Comparison of ENCODE assay signal across 22 mouse cellular contexts in the genomic region with DNA sequence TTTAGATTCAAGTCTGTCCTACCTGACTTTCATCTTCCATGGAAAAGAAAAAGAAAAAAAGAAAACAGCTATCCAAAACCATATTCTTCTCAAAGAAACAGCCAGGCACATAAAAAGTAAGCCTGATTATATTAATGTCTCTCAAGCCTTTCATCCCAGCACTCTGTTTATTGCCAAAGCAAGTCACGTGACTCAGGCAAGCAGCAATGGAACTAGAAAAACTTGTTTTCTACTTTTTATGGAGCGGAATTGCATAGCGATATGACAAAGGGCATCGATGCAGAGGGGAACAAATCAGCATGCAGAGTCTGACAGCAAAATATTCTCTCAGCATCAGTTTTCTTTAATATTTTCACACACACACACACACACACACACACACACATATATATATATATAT.
A peak's percentile ranks its signal among the peaks of the same experiment; 100 is the strongest.
DNase-seq lines count a peak whose midpoint lies in the region; ATAC-seq and TF ChIP-seq lines count a peak whose summit lies in the region.
"Had no signal": no experiment of that assay in that cellular context is flagged by ENCODE, and none has a peak within 500 bp of the region (broad histone marks: within the 10 kb centered on the region; RNA-seq: fewer than 3 reads in every experiment).

No protein-coding gene starts in this region.

- no peak for TF ChIP-seq POLR2A in limb, embryonic 14.5 days (IDR thresholded peaks at IDR 0.05; ENCODE audit: borderline replicate concordance, extremely low read depth, insufficient read depth, insufficient read length)

- TF ChIP-seq CTCF in intestine, postnatal 0 days (IDR thresholded peaks at IDR 0.05; ENCODE audit: low read depth) = no peak

- no peaks in the 10 kb centered on the region for H3K27me3 ChIP-seq in limb, embryonic 14.5 days (ENCODE audit: control insufficient read depth, insufficient read depth, low read length)
- H3K27me3 ChIP-seq in limb, embryonic 10.5 days (ENCODE audit: low read depth, poor library complexity, severe bottlenecking) = no peaks in the 10 kb centered on the region
- H3K27me3 ChIP-seq in intestine, postnatal 0 days (replicated peaks; ENCODE audit: control insufficient read depth, insufficient read depth, low read length) = no peaks in the 10 kb centered on the region
- H3K27me3 ChIP-seq: CH12.LX; embryonic facial prominence, embryonic 15.5 days; forebrain, embryonic 15.5 days; hindbrain, embryonic 13.5 days; Patski had no signal

- H3K36me3 ChIP-seq in limb, embryonic 14.5 days (ENCODE audit: control insufficient read depth, insufficient read depth, low read length) = no peaks in the 10 kb centered on the region
- no peaks in the 10 kb centered on the region for H3K36me3 ChIP-seq in limb, embryonic 10.5 days
- no peaks in the 10 kb centered on the region for H3K36me3 ChIP-seq in intestine, postnatal 0 days (ENCODE audit: control insufficient read depth, insufficient read depth)
- H3K36me3 ChIP-seq: embryonic facial prominence, embryonic 15.5 days; forebrain, embryonic 15.5 days; heart, embryonic 10.5 days; hindbrain, embryonic 13.5 days had no signal

- H3K4me2 ChIP-seq in limb, embryonic 14.5 days (replicated peaks; ENCODE audit: low read depth, low read length, severe bottlenecking) = no peak overlapping the region
- H3K4me2 ChIP-seq in intestine, postnatal 0 days (replicated peaks; ENCODE audit: low read depth) = no peak overlapping the region
- H3K4me2 ChIP-seq: embryonic facial prominence, embryonic 15.5 days; forebrain, embryonic 15.5 days; hindbrain, embryonic 13.5 days had no signal

- peak; percentile 19 for DNase-seq in limb, embryonic 14.5 days (ENCODE audit: low spot score)
- DNase-seq in limb, embryonic 10.5 days (ENCODE audit: low spot score) = no peak
- peak; percentile 8 for DNase-seq in urinary bladder, postnatal 14 days (ENCODE audit: low spot score)
- DNase-seq in urinary bladder, adult 2 months (ENCODE audit: low spot score) = no peak
- no peak for DNase-seq in thymus, postnatal 10 days (ENCODE audit: low spot score in 2 of 2)
- DNase-seq in layer of hippocampus, postnatal 25 days (ENCODE audit: extremely low spot score in 1 of 2, low spot score in 1 of 2) = no peak
- DNase-seq: adrenal gland, postnatal 14 days; cerebellum, adult 11-12 months; cerebellum, adult 9-10 months; cerebellum, postnatal 25 days; gastrocnemius, postnatal 36 days; heart, adult 11 months; heart, postnatal 10 days had no signal

- no peak overlapping the region for H3K27ac ChIP-seq in limb, embryonic 14.5 days (replicated peaks; ENCODE audit: low read depth, low read length)
- H3K27ac ChIP-seq in limb, embryonic 10.5 days = no peak overlapping the region
- H3K27ac ChIP-seq in intestine, postnatal 0 days (ENCODE audit: low read depth, low read length) = no peak overlapping the region
- H3K27ac ChIP-seq: embryonic facial prominence, embryonic 15.5 days; forebrain, embryonic 15.5 days; heart, embryonic 10.5 days; hindbrain, embryonic 13.5 days had no signal

- 69% methylated on average over 4 of the region's 4 CpGs for WGBS in limb, embryonic 14.5 days
- 90% methylated on average over 4 of the region's 4 CpGs for WGBS in limb, embryonic 10.5 days
- WGBS in intestine, postnatal 0 days = 36% methylated on average over 4 of the region's 4 CpGs

- H3K9me3 ChIP-seq in limb, embryonic 14.5 days (ENCODE audit: control insufficient read depth, low read length) = no peaks in the 10 kb centered on the region
- H3K9me3 ChIP-seq in limb, embryonic 10.5 days (replicated peaks) = no peaks in the 10 kb centered on the region
- no peaks in the 10 kb centered on the region for H3K9me3 ChIP-seq in intestine, postnatal 0 days (ENCODE audit: control insufficient read depth)
- H3K9me3 ChIP-seq: embryonic facial prominence, embryonic 15.5 days; forebrain, embryonic 15.5 days; heart, embryonic 10.5 days; hindbrain, embryonic 13.5 days had no signal

- H3K4me3 ChIP-seq in limb, embryonic 14.5 days (replicated peaks; ENCODE audit: low read length) = no peak overlapping the region
- H3K4me3 ChIP-seq in limb, embryonic 10.5 days = no peak overlapping the region
- no peak overlapping the region for H3K4me3 ChIP-seq in intestine, postnatal 0 days (ENCODE audit: low read depth, low read length)
- H3K4me3 ChIP-seq: embryonic facial prominence, embryonic 15.5 days; erythroblast, embryonic 14.5 days; forebrain, embryonic 15.5 days; heart, embryonic 10.5 days; hindbrain, embryonic 13.5 days had no signal

- no peak for ATAC-seq in limb, embryonic 14.5 days (ENCODE audit: low FRiP score, low read depth)
- ATAC-seq in intestine, postnatal 0 days = peak; percentile 87
- ATAC-seq: activated CD4-positive, CD25-positive, alpha-beta regulatory T cell, adult 4 months; forebrain, embryonic 15.5 days; Patski had no signal

- 0 out of 2 replicates have a peak, but pooled peaks cover 2% of the 10 kb centered on the region for H3K4me1 ChIP-seq in limb, embryonic 14.5 days (ENCODE audit: control insufficient read depth, insufficient read depth, low read length)
- no peaks in the 10 kb centered on the region for H3K4me1 ChIP-seq in limb, embryonic 10.5 days
- no peaks in the 10 kb centered on the region for H3K4me1 ChIP-seq in intestine, postnatal 0 days (replicated peaks; ENCODE audit: control insufficient read depth, insufficient read depth, low read length)
- H3K4me1 ChIP-seq: embryonic facial prominence, embryonic 15.5 days; forebrain, embryonic 15.5 days; heart, embryonic 10.5 days; hindbrain, embryonic 13.5 days had no signal

- no peak overlapping the region for H3K9ac ChIP-seq in limb, embryonic 14.5 days (ENCODE audit: low read depth, low read length, severe bottlenecking)
- H3K9ac ChIP-seq in intestine, postnatal 0 days (ENCODE audit: low read depth, low read length) = no peak overlapping the region
- H3K9ac ChIP-seq: embryonic facial prominence, embryonic 15.5 days; forebrain, embryonic 15.5 days; hindbrain, embryonic 13.5 days had no signal

Comparison
In these comparisons a context has a peak if more than half of its experiments do, and no peak if none do; other contexts are left out.
1. DNase-seq: peak in limb, embryonic 14.5 days (single experiment) and urinary bladder, postnatal 14 days (single experiment); none in limb, embryonic 10.5 days (single experiment), urinary bladder, adult 2 months (single experiment), thymus, postnatal 10 days (0 of 2) and layer of hippocampus, postnatal 25 days (0 of 2).